Mouse (Mus musculus): ENCODE data around the gene Cox16.
"Not testable (repeated sequence)": the region's sequence is repeated elsewhere in the genome, so short reads cannot be mapped to it uniquely, and the experiment has no call there.

Gene Cox16

GRCm38 (mm10) chr12:81484727-81485191, at the start of gene Cox16:
Gene Cox16 (minus strand): TSS chr12:81485127.
- in situ Hi-C loops (cut with MboI, MseI) = loop anchor here (5.0 kb wide), 1 partner anchor 43 kb away; no protein-coding TSS in a partner anchor

GRCm38 (mm10) chr12:81533029-81533419, 48.1 kb upstream of the Cox16 start:
- in situ Hi-C loops (cut with MboI, MseI) = loop anchor here (5.0 kb wide), 1 partner anchor 59 kb away; no protein-coding TSS in a partner anchor

GRCm38 (mm10) chr12:81532316-81533028, 47.5 kb upstream of the Cox16 start, which contains the start of the genes Gm20498 and Synj2bp:
Gene Gm20498 (minus strand): TSS chr12:81532905.
Gene Synj2bp (minus strand): TSS chr12:81532911.
- in situ Hi-C loops (cut with MboI, MseI) = loop anchor here (5.0 kb wide), 1 partner anchor 60 kb away; no protein-coding TSS in a partner anchor

- in situ Hi-C loops (cut with MboI, MseI) = loop anchor here (5.0 kb wide), 1 partner anchor 62 kb away; no protein-coding TSS in a partner anchor
Observed at GRCm38 (mm10) chr12:81530587-81530986, 45.7 kb upstream of the Cox16 start.

GRCm38 (mm10) chr12:81496906-81497305, 12.0 kb upstream of the Cox16 start:
- in situ Hi-C loops (cut with MboI, MseI) = not testable (repeated sequence)

- in situ Hi-C loops (cut with MboI, MseI) = no loop called here
Observed at GRCm38 (mm10) chr12:81490491-81490890, 5.6 kb upstream of the Cox16 start.

- in situ Hi-C loops (cut with MboI, MseI) = loop anchor here (5.0 kb wide), 1 partner anchor 42 kb away; no protein-coding TSS in a partner anchor
Observed at GRCm38 (mm10) chr12:81485311-81485710, 384 bp upstream of the Cox16 start.

GRCm38 (mm10) chr12:81484212-81484611, 715 bp downstream of the Cox16 start:
- in situ Hi-C loops (cut with MboI, MseI) = no loop called here

GRCm38 (mm10) chr12:81483656-81484055, 1.3 kb downstream of the Cox16 start:
- in situ Hi-C loops (cut with MboI, MseI) = no loop called here

GRCm38 (mm10) chr12:81459051-81459450, 25.9 kb downstream of the Cox16 start:
- in situ Hi-C loops (cut with MboI, MseI) = not testable (repeated sequence)

- in situ Hi-C loops (cut with MboI, MseI) = not testable (repeated sequence)
Observed at GRCm38 (mm10) chr12:81438985-81439384, 45.9 kb downstream of the Cox16 start.

- in situ Hi-C loops (cut with MboI, MseI) = not testable (repeated sequence)
Observed at GRCm38 (mm10) chr12:81434778-81435177, 50.1 kb downstream of the Cox16 start.

GRCm38 (mm10) chr12:81421846-81422245, 63.1 kb downstream of the Cox16 start, which contains the start of gene Adam4:
Gene Adam4 (minus strand): TSS chr12:81421946.
- in situ Hi-C loops (cut with MboI, MseI) = loop anchor here (25.0 kb wide), 1 partner anchor 1710 kb away; no protein-coding TSS in a partner anchor

- in situ Hi-C loops (cut with MboI, MseI) = loop anchor here (25.0 kb wide), 1 partner anchor 1701 kb away; no protein-coding TSS in a partner anchor
Observed at GRCm38 (mm10) chr12:81413211-81413610, 71.7 kb downstream of the Cox16 start.

GRCm38 (mm10) chr12:81408966-81409365, 76.0 kb downstream of the Cox16 start:
- in situ Hi-C loops (cut with MboI, MseI) = loop anchor here (10.0 to 25.0 kb wide), 2 partner anchors 424 to 1697 kb away; no protein-coding TSS in a partner anchor

- in situ Hi-C loops (cut with MboI, MseI) = loop anchor here (10.0 to 25.0 kb wide), 2 partner anchors 417 to 1690 kb away; no protein-coding TSS in a partner anchor
Observed at GRCm38 (mm10) chr12:81402187-81402586, 82.7 kb downstream of the Cox16 start.

GRCm38 (mm10) chr12:81379364-81379763, 105.6 kb downstream of the Cox16 start, which contains the start of gene Gm4787:
Gene Gm4787 (minus strand): TSS chr12:81379464.
- in situ Hi-C loops (cut with MboI, MseI) = not testable (repeated sequence)

- in situ Hi-C loops (cut with MboI, MseI) = loop anchor here (10.0 kb wide), 1 partner anchor 969 kb away; no protein-coding TSS in a partner anchor
Observed at GRCm38 (mm10) chr12:81333841-81334240, 151.1 kb downstream of the Cox16 start.

- in situ Hi-C loops (cut with MboI, MseI) = loop anchor here (10.0 kb wide), 1 partner anchor 968 kb away; no protein-coding TSS in a partner anchor
Observed at GRCm38 (mm10) chr12:81332875-81333421, 152.0 kb downstream of the Cox16 start, which contains the start of gene Slc8a3. Gene Slc8a3 (minus strand): TSS chr12:81333180.

- in situ Hi-C loops (cut with MboI, MseI) = loop anchor here (10.0 kb wide), 1 partner anchor 967 kb away; no protein-coding TSS in a partner anchor
Observed at GRCm38 (mm10) chr12:81331937-81332874, 152.7 kb downstream of the Cox16 start.

Data from T-helper 2 cell (primary cell).